Mouse (Mus musculus): ENCODE results near the gene Slc11a2.
A peak's percentile ranks its signal among the peaks of the same experiment; 100 is the strongest.
"Not testable (repeated sequence)": the region's sequence is repeated elsewhere in the genome, so short reads cannot be mapped to it uniquely, and the experiment has no call there.

The Slc11a2 gene

GRCm38 (mm10) chr15:100351501-100352060 lies 73.3 kb downstream of the Slc11a2 start:
- peak; percentile 2 for DNase-seq (ENCODE audit: low read depth)

- DNase-seq (ENCODE audit: low read depth) = peak; percentile 1
Measured at GRCm38 (mm10) chr15:100349496-100349895, 75.4 kb downstream of the Slc11a2 start.

GRCm38 (mm10) chr15:100346761-100347160 lies 78.1 kb downstream of the Slc11a2 start:
- DNase-seq (ENCODE audit: low read depth) = no peak

- no peak for DNase-seq (ENCODE audit: low read depth)
Measured at GRCm38 (mm10) chr15:100345484-100345883, 79.4 kb downstream of the Slc11a2 start.

GRCm38 (mm10) chr15:100341314-100341980 lies 83.4 kb downstream of the Slc11a2 start:
- DNase-seq (ENCODE audit: low read depth) = not testable (repeated sequence)
